Mouse (Mus musculus): ENCODE results near the gene Scamp5.

The Scamp5 gene

DNA sequence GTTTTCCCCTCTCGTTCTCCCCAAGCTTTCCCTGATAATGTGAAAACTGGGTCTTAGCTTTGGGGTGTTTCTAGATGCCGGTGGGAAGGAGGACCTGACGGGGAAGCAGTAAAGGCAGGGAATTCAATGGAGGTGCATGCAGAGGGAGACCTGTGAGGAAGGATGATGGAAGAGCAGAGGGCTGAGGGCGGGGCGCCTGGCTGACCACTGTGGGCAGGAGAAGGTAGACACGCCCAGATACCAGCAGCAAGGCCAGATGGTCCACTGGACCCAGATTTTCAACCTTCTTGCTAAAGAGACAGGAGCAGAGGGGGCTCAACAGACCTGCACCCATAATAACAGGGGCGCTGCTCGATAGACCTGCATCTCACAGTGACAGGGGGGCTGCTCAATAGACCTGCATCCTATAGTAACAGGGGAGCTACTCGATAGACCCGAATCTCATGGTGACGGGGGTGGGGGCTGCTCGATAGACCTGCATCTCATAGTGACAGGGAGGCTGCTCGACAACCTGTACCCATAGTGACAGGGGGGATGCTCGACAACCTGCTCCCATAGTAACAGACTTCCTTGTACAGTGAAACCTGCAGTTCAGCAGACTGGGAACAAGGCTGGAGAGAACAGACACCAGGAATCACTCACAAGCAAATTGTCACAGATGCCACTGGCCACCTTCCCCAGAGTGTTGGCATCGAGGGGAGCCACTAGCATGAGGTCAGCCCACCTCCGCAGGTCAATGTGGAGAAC, 48.2 kb downstream of the Scamp5 start:
- DNase-seq (ENCODE audit: low spot score in 2 of 2), result no peak

DNA sequence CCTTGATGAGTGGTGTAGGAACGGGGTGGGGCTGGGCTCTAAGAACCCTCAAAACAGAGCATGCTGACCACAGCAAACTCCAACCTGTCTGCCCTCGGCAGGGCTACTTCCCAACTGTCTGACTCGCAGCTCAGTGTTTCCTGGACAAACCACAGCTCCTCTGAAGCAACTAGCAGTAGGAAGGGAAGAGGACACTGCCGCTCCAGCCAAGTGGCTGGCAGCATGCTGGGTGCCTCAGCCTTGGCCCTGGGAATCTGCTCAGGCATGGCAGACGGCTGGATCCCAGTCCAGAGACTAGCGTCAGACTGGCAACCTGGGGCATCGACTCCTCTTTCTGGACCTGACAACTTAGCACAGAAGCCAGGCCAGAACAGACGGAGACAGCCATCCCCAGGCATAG, 50.5 kb downstream of the Scamp5 start:
- no peak for DNase-seq (ENCODE audit: low spot score in 2 of 2)

DNA sequence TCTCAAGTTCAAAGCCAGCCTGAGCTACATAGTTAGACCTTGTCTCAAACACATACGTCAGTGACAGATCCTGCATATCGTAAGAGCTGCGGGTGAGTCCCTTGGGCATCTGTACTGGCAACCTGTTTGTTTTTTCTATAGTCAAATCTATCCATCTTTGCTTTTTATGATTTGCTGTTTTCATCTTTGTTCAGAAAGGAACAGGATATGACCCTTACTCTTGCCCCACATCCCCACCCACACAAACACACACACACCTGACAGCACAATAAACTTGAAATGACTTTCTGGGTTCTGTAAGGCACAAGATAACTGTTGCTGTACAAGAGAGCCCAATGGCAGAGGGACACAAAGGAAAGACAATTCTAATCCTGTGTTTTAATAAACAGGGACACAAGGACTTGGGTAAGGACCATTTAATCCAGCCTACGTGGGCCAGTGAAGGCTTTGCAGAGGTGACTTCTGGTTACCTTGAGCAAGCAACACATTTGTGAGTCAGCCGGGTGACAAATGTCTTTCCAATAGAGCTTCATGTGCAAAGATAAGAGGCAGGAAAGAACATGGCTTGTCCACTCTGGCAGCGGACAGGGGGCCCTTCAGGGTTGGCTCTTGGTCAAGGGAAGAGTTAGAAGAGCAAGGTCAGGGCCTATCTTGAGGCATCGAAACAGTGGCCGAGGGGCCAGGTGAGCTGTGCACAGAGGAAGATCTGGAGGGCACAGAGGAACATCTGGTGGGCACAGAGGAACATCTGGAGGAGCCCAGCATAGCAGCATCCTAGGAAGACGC, 60.5 kb downstream of the Scamp5 start:
- DNase-seq (ENCODE audit: low spot score in 2 of 2), result no peak

DNA sequence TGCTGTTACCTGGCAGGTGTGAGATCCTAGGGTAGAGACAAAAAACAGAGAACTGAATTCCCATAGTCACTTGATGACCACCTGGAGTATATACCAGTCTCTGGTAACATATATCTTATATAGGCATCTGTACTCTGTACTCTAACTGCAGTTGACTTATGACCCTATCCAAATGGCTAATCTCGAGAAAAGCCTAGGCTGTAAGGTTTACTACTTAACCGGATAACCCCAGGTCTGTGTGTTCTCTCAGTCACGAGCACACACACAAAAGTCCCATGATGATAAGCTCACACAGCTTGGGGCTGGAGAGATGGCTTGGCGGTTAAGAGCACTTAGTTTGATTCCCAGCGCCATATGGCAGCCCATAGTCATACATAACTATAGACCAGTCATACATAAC, 61.5 kb downstream of the Scamp5 start:
- no peak for DNase-seq (ENCODE audit: low spot score in 2 of 2)

DNA sequence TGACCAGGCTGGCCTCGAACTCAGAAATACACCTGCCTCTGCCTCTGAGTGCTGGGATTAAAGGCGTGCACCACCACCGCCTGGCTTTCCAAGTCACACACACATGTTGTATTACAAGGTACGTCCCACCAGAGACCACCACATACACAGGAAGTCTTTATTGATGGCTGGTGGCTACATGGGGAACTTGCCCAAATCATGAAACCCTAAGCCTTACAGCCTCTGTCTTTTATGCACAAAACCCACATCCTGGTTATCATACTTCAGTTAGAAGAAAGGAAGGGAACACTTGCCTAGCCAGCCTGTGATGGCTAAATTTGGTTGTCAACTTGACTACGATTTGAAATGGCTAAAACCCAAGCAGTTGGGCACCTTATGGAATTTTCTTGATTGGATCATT, 63.8 kb downstream of the Scamp5 start:
- DNase-seq (ENCODE audit: low spot score in 2 of 2), result no peak

- DNase-seq (ENCODE audit: low spot score in 2 of 2), result no peak
Observed at GRCm38 (mm10) chr9:57402318-57403251, 65.3 kb downstream of the Scamp5 start.

DNA sequence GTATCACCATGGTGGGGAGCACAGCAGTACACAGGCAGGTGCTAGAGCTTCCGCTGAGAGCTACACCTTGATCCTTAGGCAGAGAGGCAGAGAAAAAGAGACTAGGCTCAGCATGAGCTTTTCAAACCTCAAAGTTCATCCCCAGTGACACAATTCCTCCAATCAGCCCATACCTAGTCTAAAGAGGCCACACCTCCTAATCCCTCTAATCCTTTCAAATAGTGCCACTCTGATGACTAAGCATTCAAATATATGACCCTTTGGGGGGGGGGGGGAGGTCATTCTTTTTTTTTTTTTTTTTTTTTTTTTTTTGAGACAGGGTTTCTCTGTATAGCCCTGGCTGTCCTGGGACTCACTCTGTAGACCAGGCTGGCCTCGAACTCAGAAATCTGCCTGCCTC, 69.1 kb downstream of the Scamp5 start:
- DNase-seq (ENCODE audit: low spot score in 2 of 2), result no peak

- DNase-seq (ENCODE audit: low spot score in 2 of 2), result no peak
Observed at GRCm38 (mm10) chr9:57392892-57393291, 75.0 kb downstream of the Scamp5 start.

All from right cerebral cortex, postnatal 36 days (tissue).